Mouse (Mus musculus) ovary, adult 18-20 months (tissue): Measurements from ENCODE around the gene Lsm14b.

ENCODE experiments used
- DNase-seq: peaks from one replicate; pipeline ENCODE4 v3.0.0; 2022; ENCODE audit warnings: low spot score, mixed read lengths

The Lsm14b gene

GRCm38 (mm10) chr2:180024401-180025098 lies at the start of gene Lsm14b:
Lsm14b (plus strand) TSS chr2:180024987.
- peak; percentile 99 for DNase-seq

DNA sequence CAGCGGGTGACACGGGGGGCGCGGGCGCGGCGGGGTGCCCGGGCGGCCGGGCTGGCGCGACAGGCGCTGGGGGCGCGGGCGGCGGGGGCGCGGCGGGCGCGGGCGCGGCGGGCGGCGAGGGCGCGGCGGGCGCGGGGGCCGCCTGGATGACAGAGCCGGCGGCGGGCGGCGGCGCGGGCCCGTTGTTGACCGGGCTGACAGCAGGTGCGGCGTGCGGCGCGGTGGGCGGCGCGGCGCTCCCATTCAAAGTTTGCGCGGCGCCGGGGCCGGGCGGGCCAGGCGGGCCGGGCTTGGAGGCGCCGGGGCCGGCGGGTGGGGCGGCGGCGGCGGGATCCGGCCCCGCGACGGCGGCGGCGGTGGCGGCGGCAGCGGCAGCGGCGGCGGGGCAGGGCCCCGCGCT lies 48.9 kb upstream of the Lsm14b start:
- no peak for DNase-seq

DNA sequence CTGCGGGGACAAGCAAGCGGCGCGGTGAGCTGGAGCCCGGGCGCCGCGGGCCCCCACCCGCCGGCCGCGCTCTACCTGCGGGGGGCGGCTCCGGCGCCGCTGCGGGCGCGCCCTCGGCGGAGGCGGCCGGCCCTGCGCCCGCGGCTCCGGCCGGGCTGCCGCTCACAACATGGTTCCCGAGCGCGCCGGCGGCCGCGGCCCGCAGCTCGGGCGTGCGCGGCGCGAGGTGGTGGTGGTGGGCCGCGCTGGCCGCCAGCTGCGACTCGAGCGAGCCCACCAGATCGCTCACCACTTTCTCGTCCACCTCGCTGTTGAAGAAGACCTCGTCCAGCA lies 48.5 kb upstream of the Lsm14b start:
- DNase-seq: no peak

DNA sequence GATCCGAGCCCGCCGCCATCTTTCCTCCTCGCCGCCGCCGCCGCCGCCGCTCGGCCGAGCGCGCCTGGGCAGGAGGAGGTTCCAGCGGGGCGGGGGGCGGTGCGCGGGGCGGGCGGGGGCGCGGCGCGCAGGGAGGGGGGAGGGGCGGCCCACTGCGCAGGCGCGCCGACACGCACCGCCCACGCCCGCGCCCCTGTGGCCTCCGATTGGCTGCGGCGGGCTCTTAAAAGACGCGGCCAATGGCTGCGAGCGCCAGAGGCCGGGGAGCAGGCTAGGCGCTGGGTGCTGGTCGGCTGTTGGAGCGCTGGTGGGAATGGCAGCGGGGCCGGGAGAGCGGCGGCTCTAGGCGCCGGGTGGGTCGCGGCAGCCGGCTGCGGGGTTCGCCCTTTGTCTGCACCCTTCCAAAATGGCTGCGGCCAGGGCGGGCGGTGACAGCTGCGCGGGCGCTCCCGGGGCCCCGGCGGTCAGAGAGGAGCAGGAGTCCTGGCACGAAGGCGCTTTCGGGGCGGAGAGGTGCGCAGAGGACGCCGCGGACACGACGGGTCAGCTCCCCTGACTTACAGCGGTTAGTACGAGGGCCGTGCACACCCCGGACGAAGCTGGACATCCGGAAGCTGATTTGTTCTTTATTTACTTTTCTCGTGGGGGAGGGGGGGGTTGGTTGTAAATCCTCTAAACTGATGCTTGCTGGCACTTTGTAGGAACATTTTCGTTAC lies 48.0 kb upstream of the Lsm14b start, which contains the start of gene Taf4:
TSS of gene Taf4 (minus strand) at position 19 of the 716 bp plus-strand sequence.
- peak; percentile 80 for DNase-seq

- DNase-seq: no peak
Measured at GRCm38 (mm10) chr2:179977344-179978025, 47.3 kb upstream of the Lsm14b start.

DNA sequence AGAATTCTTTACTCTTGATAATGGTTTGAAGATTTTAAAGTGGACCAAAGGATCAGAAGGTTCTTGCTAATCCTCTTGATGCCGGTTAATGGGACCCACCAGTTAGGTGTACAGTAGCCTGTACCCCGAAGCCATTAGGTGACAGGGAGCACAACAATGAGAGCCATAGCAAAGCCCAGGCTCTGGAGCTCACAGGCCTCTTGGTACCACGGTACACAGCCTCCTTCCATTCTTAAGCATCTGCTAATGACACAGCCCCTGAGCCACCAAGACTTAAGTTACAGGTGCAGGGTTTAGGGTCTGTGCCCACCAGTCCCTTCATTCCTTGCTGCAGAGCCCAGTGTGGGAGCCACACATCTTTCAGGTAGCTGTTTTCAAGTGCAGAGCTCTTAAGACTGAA lies 46.5 kb upstream of the Lsm14b start:
- no peak for DNase-seq

- no peak for DNase-seq
Measured at GRCm38 (mm10) chr2:179979836-179980235, 45.0 kb upstream of the Lsm14b start.

DNA sequence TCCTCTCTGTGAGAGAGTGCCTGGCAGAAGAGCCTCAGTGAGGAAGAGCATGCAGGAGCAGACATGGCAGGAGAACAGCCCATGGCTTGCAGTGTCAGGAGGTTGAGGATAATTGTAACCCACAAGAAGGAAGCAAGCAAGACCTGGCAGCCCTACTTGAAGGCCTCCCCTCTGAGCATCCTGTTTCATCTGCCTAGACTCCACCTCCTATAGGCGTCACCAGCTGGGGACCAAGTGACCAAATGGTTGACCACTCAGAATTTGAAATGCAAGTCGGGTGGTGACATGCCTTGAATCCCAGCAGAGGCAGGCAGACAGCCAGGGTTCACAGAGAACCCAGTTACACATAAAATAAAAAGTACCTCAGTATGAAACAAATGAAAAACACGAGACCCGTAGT lies 44.2 kb upstream of the Lsm14b start:
- DNase-seq: no peak

DNA sequence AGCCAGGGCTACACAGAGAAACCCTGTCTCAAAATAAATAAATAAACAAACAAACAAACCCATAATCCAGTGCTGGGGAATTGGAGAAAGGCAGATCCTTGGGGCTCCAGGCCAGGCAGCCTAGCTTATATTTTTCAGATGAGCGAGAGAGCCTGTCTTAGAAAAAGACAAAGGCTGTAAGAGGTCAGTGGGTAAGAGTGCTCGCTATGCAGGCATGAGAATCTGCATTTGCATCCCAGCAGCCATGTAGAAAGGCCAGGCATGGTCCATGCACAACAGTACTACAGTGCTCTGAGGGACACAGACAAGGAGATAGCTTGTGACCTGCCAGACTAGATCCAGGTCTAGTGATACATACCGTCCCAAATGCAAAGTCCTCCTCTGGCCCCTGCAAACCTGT lies 42.1 kb upstream of the Lsm14b start:
- DNase-seq: no peak

DNA sequence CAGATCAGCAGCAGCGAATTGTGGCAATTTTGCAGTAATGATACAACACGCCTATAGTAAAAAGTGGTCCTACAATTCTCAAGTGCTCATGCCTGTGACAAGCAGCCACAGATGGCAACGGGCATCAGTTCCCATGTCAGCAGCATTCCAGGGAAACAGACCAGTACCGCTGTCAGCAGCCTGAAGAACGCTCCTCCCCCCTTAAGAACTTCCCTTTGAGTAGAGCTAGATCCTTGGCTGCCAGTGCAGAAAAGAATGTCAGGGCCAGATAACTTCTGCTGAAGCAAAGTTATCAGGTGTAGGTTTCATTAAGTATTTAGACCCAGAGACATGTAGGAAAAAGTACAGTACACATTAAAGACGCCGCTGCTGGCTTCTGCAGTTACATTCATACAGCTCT lies 40.0 kb upstream of the Lsm14b start:
- no peak for DNase-seq

- no peak for DNase-seq
Measured at GRCm38 (mm10) chr2:179985695-179986094, 39.1 kb upstream of the Lsm14b start.

DNA sequence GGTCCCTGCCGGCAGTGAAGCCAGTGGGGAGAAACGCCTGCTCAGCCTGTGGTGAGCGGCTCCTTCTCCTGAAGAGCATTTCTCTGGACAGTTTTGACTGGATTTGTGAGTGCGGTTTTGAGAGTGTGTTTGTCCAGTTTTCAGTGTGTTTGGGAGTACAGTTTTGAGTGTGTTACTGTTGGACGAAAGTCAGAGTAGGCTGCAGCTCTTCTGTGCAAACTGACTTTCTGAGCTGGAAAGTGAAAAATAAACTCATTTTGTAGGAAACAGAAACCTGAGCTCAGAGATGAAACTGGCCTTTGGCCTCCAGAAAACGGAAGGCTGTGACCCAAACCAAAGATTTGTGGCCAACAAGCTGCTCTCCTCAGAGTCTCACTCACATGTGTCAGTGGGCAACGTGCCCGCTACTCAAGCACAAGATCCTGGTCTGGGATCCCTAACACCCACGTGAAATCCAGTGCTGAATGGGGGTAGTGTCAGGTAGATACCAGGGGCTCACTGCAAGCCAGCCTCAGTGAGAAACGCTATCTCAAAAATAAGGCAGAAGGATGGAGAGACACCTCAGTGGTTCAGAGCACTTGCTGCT lies 38.3 kb upstream of the Lsm14b start:
- DNase-seq: no peak

DNA sequence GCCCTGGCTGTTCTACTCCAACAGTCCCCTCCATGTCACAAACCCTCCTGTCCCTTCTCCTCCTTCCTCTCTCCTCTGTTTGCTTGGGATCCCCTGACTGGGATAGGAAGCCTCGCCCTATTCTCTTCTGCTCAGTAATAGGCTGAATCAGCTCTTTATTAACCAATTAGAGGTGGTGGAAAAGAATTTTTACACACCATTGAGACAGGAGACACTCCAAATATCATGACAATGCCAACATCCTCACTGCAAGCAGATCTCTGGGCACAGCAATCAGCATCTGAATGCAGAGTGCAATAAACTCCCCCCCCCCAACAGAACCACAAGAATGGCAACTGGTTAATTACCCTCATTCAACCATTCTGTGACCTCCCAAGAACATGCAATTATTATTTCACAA lies 35.7 kb upstream of the Lsm14b start:
- DNase-seq: no peak

DNA sequence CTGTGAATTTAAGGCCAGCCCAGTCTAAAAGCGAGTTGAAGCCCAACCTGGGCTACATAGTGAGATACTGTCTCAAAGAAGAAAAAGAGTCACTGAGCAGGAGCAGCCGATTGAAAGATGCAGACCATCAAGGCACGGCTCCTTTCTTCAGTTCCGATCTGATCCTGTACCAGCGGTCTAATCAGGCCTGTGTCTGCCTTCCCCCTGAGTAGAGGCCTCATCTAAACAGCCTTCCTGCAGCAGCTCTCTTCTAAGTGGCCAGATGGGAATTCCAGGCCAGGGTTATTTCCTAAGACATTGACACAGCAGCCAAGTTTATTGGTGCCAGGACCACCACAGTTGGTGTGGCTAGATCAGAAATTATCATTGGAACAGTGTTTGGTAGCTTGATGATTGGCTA lies 31.7 kb upstream of the Lsm14b start:
- DNase-seq: no peak

GRCm38 (mm10) chr2:179998431-179998830 lies 26.4 kb upstream of the Lsm14b start:
- DNase-seq: no peak

DNA sequence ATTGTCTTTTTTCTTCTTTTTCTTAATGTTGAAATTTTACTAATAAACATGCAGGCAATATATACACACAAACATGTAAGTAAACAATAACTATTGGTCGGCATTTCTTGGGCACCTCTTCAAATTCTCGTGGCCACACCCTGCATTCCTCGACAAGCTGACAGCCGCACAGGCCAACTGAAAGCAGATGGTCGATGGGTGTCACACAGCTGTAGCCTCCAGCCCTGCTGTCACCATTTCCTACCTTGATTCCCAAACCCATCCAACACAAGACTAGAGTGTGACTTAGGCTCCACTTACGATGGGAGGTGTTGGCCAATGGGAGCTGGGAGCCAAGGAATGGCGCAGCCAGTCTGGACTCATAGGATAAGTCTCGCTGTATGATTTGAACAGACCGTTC lies 23.2 kb upstream of the Lsm14b start:
- DNase-seq: no peak

DNA sequence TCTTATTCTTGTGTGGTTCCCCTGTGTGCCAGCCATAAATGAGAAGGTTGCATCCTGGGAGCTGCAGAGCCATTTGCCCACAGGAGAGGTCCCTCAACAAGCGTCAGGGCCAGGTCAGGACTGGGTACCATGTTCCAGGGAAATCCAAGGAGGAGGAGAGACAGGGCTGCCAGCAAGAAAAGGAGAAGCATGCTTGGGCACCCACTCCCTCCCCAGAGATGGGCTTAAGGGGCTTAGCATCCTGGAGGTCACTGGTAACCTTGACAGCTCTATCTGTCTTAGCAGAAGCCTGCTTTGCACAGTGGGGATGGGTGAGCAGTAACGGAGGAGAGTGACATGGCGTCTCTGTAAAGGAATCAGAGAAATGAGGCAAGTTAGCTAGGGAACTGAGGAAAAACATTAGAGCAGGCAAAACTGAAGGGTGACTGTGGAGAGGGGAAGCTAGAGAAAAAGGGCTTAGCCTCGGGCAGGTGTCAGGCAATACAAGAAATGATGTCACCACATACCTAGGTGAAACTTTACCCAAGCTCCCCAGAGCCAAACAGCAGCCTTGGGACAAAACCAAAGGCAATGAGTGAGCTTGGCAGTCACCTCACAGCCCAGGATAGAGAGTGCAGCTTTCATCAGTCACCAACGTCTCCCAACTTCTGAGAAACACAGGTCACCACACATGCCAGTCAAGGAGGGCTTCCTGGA lies 19.0 kb upstream of the Lsm14b start:
- DNase-seq: no peak

- DNase-seq: no peak
Measured at GRCm38 (mm10) chr2:180006352-180007017, 18.3 kb upstream of the Lsm14b start.

- DNase-seq: no peak
Measured at GRCm38 (mm10) chr2:180010686-180011085, 14.1 kb upstream of the Lsm14b start.

DNA sequence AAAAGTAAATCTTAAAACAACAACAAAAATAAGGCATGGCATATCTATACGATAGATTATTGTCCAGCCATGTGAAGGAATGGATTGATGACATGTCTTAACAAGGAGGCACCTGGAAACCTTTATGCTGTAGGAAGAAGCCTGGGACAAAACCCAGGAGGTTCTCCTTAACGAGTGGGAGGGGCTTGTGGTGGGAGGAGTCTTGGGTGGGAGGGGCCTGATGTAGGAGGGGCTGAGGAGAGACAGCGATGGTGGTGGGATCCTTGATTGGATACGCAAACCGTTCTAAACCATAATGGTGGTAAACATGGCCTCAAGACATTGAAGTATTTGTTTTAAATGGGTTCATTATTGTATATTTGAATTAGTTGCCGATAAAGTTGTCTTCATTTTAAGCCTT lies 13.4 kb upstream of the Lsm14b start:
- no peak for DNase-seq

GRCm38 (mm10) chr2:180013686-180014085 lies 11.1 kb upstream of the Lsm14b start:
- no peak for DNase-seq

DNA sequence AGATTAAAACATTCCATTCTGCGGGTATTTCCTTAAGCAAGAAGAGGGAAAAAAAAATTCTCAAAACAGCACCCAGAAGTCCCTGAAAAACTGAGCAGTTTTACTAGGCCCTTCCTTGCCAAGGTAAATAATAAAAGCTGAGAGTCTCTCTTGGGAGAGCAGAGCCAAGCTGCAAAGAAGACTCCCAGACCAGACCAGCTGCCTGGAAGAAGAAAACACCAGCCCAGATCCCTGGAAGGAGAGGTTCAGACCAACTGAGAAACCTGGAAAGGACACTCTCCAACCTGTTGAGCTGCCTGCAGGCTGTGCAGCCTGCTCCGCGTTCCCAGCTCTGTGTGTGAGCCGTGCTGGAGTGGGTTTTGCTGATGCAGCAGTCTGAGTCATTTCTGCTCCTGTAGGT lies 7.2 kb upstream of the Lsm14b start:
- DNase-seq: no peak
